Mouse (Mus musculus) kidney, embryonic 16.5 days (tissue): ENCODE measurements at regions not wholly inside any gene's neighbourhood (a gene's known extent, or its start where the extent isn't known, plus 50 kb on each side); places are given as distances from the start of the nearest gene placed in this dataset.

ENCODE experiments used
- ATAC-seq: fragments of 200-750 bp; cut with Nextera tagmentation; 2 replicates; pipeline ENCODE4 v1.8.0; 2017; ENCODE audit warnings: moderate TSS enrichment; ENCODE audit not compliant: low FRiP score, low TSS enrichment
- H3K27ac ChIP-seq: fragments of 300-500 bp; sonication (generic); 2 replicates; pipeline ENCODE4 v1.5.1; 2014; ENCODE audit warnings: low read length
- H3K27me3 ChIP-seq: fragments of 300-500 bp; sonication (generic); 2 replicates; pipeline ENCODE4 v1.6.1; 2014; ENCODE audit warnings: low read length, control low read depth, mixed read lengths; ENCODE audit not compliant: insufficient read depth
- H3K36me3 ChIP-seq: fragments of 300-500 bp; sonication (generic); 2 replicates; pipeline ENCODE4 v1.6.1; 2014; ENCODE audit warnings: low read length, control low read depth, mixed read lengths; ENCODE audit not compliant: insufficient read depth
- H3K4me1 ChIP-seq: fragments of 300-500 bp; sonication (generic); 2 replicates; pipeline ENCODE4 v1.6.1; 2014; ENCODE audit warnings: low read length, control low read depth, mixed read lengths; ENCODE audit not compliant: insufficient read depth
- H3K4me2 ChIP-seq: fragments of 300-500 bp; sonication (generic); replicated peaks from 2 replicates; pipeline ENCODE4 v1.6.1; 2014; ENCODE audit warnings: low read depth, low read length
- H3K4me3 ChIP-seq: fragments of 300-500 bp; sonication (generic); 2 replicates; pipeline ENCODE4 v1.5.1; 2014; ENCODE audit warnings: mild to moderate bottlenecking, low read length
- H3K9ac ChIP-seq: fragments of 300-500 bp; sonication (generic); replicated peaks from 2 replicates; pipeline ENCODE4 v1.6.1; 2014; ENCODE audit warnings: low read length
- H3K9me3 ChIP-seq: fragments of 300-500 bp; sonication (generic); 2 replicates; pipeline ENCODE4 v1.6.1; 2016; ENCODE audit warnings: low read length, control low read depth
- WGBS: fragments of 180-500 bp; shearing (Covaris S2); extraction: QIAGEN DNeasy Blood & Tissue Kit; methylation state at CpG from one replicate; pipeline ENCODE4 v1.1.7; 2014; 5-methylcytosine and 5-hydroxymethylcytosine counted together

GRCm38 (mm10) chr9:118255200-118255733, 105.3 kb upstream of the Cmc1 start:
- ATAC-seq = no peak
- Histone ChIP-seq H3K9ac (no peak overlapping the region), H3K27me3 (no peaks in the 10 kb centered on the region), H3K4me2 (no peak overlapping the region), H3K9me3 (no peaks in the 10 kb centered on the region), H3K36me3 (no peaks in the 10 kb centered on the region), H3K4me3 (no peak overlapping the region), H3K4me1 (no peaks in the 10 kb centered on the region), H3K27ac (no peak overlapping the region)
- WGBS = 55% methylated on average over 9 of the region's 9 CpGs

- H3K4me3 ChIP-seq = no peak overlapping the region
- no peaks in the 10 kb centered on the region for H3K36me3 ChIP-seq
- H3K4me1 ChIP-seq = no peaks in the 10 kb centered on the region
- no peaks in the 10 kb centered on the region for H3K27me3 ChIP-seq
- no peaks in the 10 kb centered on the region for H3K9me3 ChIP-seq
- no peak overlapping the region for H3K27ac ChIP-seq
- WGBS = 30% methylated on average over 11 of the region's 11 CpGs
- no peak overlapping the region for H3K9ac ChIP-seq
- H3K4me2 ChIP-seq = no peak overlapping the region
- ATAC-seq = no peak
Observed at GRCm38 (mm10) chr9:118255751-118256266, 105.8 kb upstream of the Cmc1 start.

- Histone ChIP-seq H3K9ac (no peak overlapping the region), H3K27ac (no peak overlapping the region)
- WGBS = 50% methylated on average over 5 of the region's 5 CpGs
Observed at GRCm38 (mm10) chr9:118266298-118266697, 116.3 kb upstream of the Cmc1 start.

GRCm38 (mm10) chr9:118271681-118272080, 121.7 kb upstream of the Cmc1 start:
- no peaks in the 10 kb centered on the region for H3K4me1 ChIP-seq
- H3K4me3 ChIP-seq = no peak overlapping the region
- H3K27ac ChIP-seq = no peak overlapping the region
- H3K9me3 ChIP-seq = no peaks in the 10 kb centered on the region
- no peak for ATAC-seq
- 50% methylated on average over 12 of the region's 12 CpGs for WGBS
- H3K27me3 ChIP-seq = no peaks in the 10 kb centered on the region
- no peaks in the 10 kb centered on the region for H3K36me3 ChIP-seq
- H3K9ac ChIP-seq = no peak overlapping the region
- no peak overlapping the region for H3K4me2 ChIP-seq

More at GRCm38 (mm10) chr9:118266298-118266697, 116.3 kb upstream of the Cmc1 start:
- Histone ChIP-seq H3K27me3 (no peaks in the 10 kb centered on the region), H3K4me1 (no peaks in the 10 kb centered on the region), H3K4me2 (no peak overlapping the region), H3K9me3 (no peaks in the 10 kb centered on the region), H3K36me3 (no peaks in the 10 kb centered on the region), H3K4me3 (no peak overlapping the region)
- no peak for ATAC-seq

- ATAC-seq = no peak
- Histone ChIP-seq H3K9me3 (no peaks in the 10 kb centered on the region), H3K4me3 (no peak overlapping the region), H3K4me2 (no peak overlapping the region), H3K36me3 (no peaks in the 10 kb centered on the region), H3K27ac (no peak overlapping the region), H3K4me1 (no peaks in the 10 kb centered on the region), H3K27me3 (no peaks in the 10 kb centered on the region), H3K9ac (no peak overlapping the region)
- 60% methylated on average over 11 of the region's 11 CpGs for WGBS
Observed at GRCm38 (mm10) chr9:118272713-118273407, 122.9 kb upstream of the Cmc1 start.

GRCm38 (mm10) chr9:118285481-118285880, 135.5 kb upstream of the Cmc1 start:
- Histone ChIP-seq H3K9me3 (no peaks in the 10 kb centered on the region), H3K27ac (no peak overlapping the region), H3K9ac (no peak overlapping the region), H3K4me1 (no peaks in the 10 kb centered on the region), H3K4me2 (no peak overlapping the region), H3K4me3 (no peak overlapping the region), H3K27me3 (no peaks in the 10 kb centered on the region), H3K36me3 (no peaks in the 10 kb centered on the region)
- WGBS = 49% methylated on average over 3 of the region's 3 CpGs
- no peak for ATAC-seq

- Histone ChIP-seq H3K4me1 (no peaks in the 10 kb centered on the region), H3K36me3 (no peaks in the 10 kb centered on the region), H3K27ac (no peak overlapping the region)
Observed at GRCm38 (mm10) chr9:118287606-118288005, 137.6 kb upstream of the Cmc1 start.

GRCm38 (mm10) chr9:118292836-118293235, 142.9 kb upstream of the Cmc1 start:
- Histone ChIP-seq H3K4me1 (no peaks in the 10 kb centered on the region), H3K9ac (no peak overlapping the region), H3K4me3 (no peak overlapping the region), H3K9me3 (no peaks in the 10 kb centered on the region), H3K4me2 (no peak overlapping the region), H3K36me3 (no peaks in the 10 kb centered on the region), H3K27ac (no peak overlapping the region), H3K27me3 (no peaks in the 10 kb centered on the region)
- ATAC-seq = no peak
- 89% methylated on average over 10 of the region's 10 CpGs for WGBS

More at GRCm38 (mm10) chr9:118287606-118288005, 137.6 kb upstream of the Cmc1 start:
- no peaks in the 10 kb centered on the region for H3K27me3 ChIP-seq
- 92% methylated on average over 9 of the region's 9 CpGs for WGBS
- no peak overlapping the region for H3K9ac ChIP-seq
- no peak overlapping the region for H3K4me3 ChIP-seq
- no peak for ATAC-seq
- no peaks in the 10 kb centered on the region for H3K9me3 ChIP-seq
- H3K4me2 ChIP-seq = no peak overlapping the region

GRCm38 (mm10) chr9:118294011-118294410, 144.0 kb upstream of the Cmc1 start:
- no peak overlapping the region for H3K27ac ChIP-seq
- no peaks in the 10 kb centered on the region for H3K4me1 ChIP-seq
- H3K9ac ChIP-seq = no peak overlapping the region
- no peaks in the 10 kb centered on the region for H3K9me3 ChIP-seq
- no peak for ATAC-seq
- no peak overlapping the region for H3K4me2 ChIP-seq
- WGBS = 84% methylated on average over 8 of the region's 8 CpGs
- no peaks in the 10 kb centered on the region for H3K27me3 ChIP-seq
- H3K36me3 ChIP-seq = no peaks in the 10 kb centered on the region
- no peak overlapping the region for H3K4me3 ChIP-seq

- H3K4me2 ChIP-seq = no peak overlapping the region
- WGBS = 68% methylated on average over 11 of the region's 11 CpGs
- no peak overlapping the region for H3K4me3 ChIP-seq
- no peak overlapping the region for H3K27ac ChIP-seq
- H3K27me3 ChIP-seq = no peaks in the 10 kb centered on the region
- H3K4me1 ChIP-seq = no peaks in the 10 kb centered on the region
- H3K9me3 ChIP-seq = no peaks in the 10 kb centered on the region
- no peaks in the 10 kb centered on the region for H3K36me3 ChIP-seq
- H3K9ac ChIP-seq = no peak overlapping the region
- no peak for ATAC-seq
Observed at GRCm38 (mm10) chr9:118302785-118303384, 152.9 kb upstream of the Cmc1 start.
